Mouse (Mus musculus) monocyte, adult 59 days (primary cell): ENCODE results near the gene Tsga13. TPM values are rescaled to one million over a fixed set of nuclear protein-coding genes. Genes with fewer than 3 reads are reported as not detected.

Experiments
- total RNA-seq, 2 experiments: library from RNA; stranded (reverse); gene quantifications; one replicate each; pipeline ENCODE4 v1.2.4; 2023

Tsga13 gene
- total RNA-seq = not detected

GRCm38 (mm10) chr6:30915473-30915872 lies at the start of gene Tsga13:
TSS of gene Tsga13 (minus strand) at chr6:30915573.

GRCm38 (mm10) chr6:30958736-30959540 lies 43.6 kb upstream of the Tsga13 start, which contains the start of gene Klf14:
TSS of gene Klf14 (minus strand) at chr6:30959078.

GRCm38 (mm10) chr6:30896195-30896985 lies 19.0 kb downstream of the Tsga13 start, which contains the start of gene Copg2:
TSS of gene Copg2 (minus strand) at chr6:30896794.

Other genes with a start within 250 kb of the Tsga13 start
- gene Cep41, start 221.8 kb downstream of the Tsga13 start, total RNA-seq = 1 to 10 TPM; 1.4 to 2.9 TPM
- not detected for gene Mest, start 192.0 kb downstream of the Tsga13 start, total RNA-seq
- gene Copg2, start 18.8 kb downstream of the Tsga13 start, total RNA-seq = 10 to 100 TPM; 42.1 to 45.8 TPM
- gene Klf14, start 43.5 kb upstream of the Tsga13 start, total RNA-seq = not detected